Mouse (Mus musculus): ENCODE measurements around the gene Fhl5. TPM values are rescaled to one million over a fixed set of nuclear protein-coding genes. Genes with fewer than 3 reads are reported as not detected.

Gene Fhl5
- polyA plus RNA-seq, 1 experiment from 2014 or later = not detected

Other genes starting within 250 kb of the Fhl5 start
- 36.7 and 37.2 TPM in 2 replicates for gene Ufl1, start 38.9 kb upstream of the Fhl5 start, polyA plus RNA-seq (2014; fragmentation: Nextera tagmentation; extraction: Ambion mirVana)

All from limb, embryonic 11.5 days (tissue).